Mouse (Mus musculus): ENCODE measurements at regions not wholly inside any gene's neighbourhood (a gene's known extent, or its start where the extent isn't known, plus 50 kb on each side); places are given as distances from the start of the nearest gene placed in this dataset.

DNA sequence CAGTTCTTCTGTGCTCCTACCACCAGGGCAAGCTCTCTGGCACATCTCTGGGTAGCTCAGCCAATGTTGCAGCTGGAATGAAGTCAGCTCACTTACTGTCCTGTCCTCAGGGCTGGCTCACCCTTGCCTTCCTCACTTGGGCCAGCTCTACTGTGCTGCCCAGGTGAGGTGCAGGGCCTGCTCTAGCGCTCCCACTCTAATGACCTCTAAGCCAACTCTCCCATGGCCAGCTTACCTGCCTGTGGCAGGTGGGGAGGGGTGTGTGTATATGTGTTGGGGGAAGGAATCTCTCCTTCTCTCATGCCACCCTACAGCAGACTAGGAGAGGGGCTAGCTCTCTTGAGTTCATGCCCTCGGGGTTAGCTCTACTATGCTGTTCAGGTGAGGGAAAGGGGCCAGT, 275.6 kb upstream of the Ptger4 start:
- Histone ChIP-seq H3K4me1 (ENCODE audit: control insufficient read depth) (no peaks in the 10 kb centered on the region), H3K4me3 (replicated peaks) (no peak overlapping the region), H3K9me3 (ENCODE audit: control insufficient read depth, low read length) (no peaks in the 10 kb centered on the region), H3K27me3 (ENCODE audit: control insufficient read depth) (no peaks in the 10 kb centered on the region), H3K36me3 (ENCODE audit: control insufficient read depth) (no peaks in the 10 kb centered on the region)
- no peak for TF ChIP-seq GATA1 (IDR thresholded peaks at IDR 0.05; ENCODE audit: low read length)
- TF ChIP-seq TAL1 (IDR thresholded peaks at IDR 0.05; ENCODE audit: low read length) = no peak

GRCm38 (mm10) chr15:5519997-5520396, 276.0 kb upstream of the Ptger4 start:
- no peaks in the 10 kb centered on the region for H3K4me1 ChIP-seq (ENCODE audit: control insufficient read depth)
- H3K36me3 ChIP-seq (ENCODE audit: control insufficient read depth) = no peaks in the 10 kb centered on the region
- TF ChIP-seq GATA1 (IDR thresholded peaks at IDR 0.05; ENCODE audit: low read length) (no peak), TAL1 (IDR thresholded peaks at IDR 0.05; ENCODE audit: low read length) (no peak)
- H3K27me3 ChIP-seq (ENCODE audit: control insufficient read depth) = no peaks in the 10 kb centered on the region
- no peaks in the 10 kb centered on the region for H3K9me3 ChIP-seq (ENCODE audit: control insufficient read depth, low read length)
- H3K4me3 ChIP-seq (replicated peaks) = no peak overlapping the region

- no peaks in the 10 kb centered on the region for H3K27me3 ChIP-seq (ENCODE audit: control insufficient read depth)
- no peaks in the 10 kb centered on the region for H3K9me3 ChIP-seq (ENCODE audit: control insufficient read depth, low read length)
- H3K36me3 ChIP-seq (ENCODE audit: control insufficient read depth) = no peaks in the 10 kb centered on the region
- no peak overlapping the region for H3K4me3 ChIP-seq (replicated peaks)
- TF ChIP-seq TAL1 (IDR thresholded peaks at IDR 0.05; ENCODE audit: low read length) (no peak), GATA1 (IDR thresholded peaks at IDR 0.05; ENCODE audit: low read length) (no peak)
- H3K4me1 ChIP-seq (ENCODE audit: control insufficient read depth) = no peaks in the 10 kb centered on the region
Measured at GRCm38 (mm10) chr15:5528619-5529018, 284.6 kb upstream of the Ptger4 start.

GRCm38 (mm10) chr15:5533656-5534055, 289.7 kb upstream of the Ptger4 start:
- TF ChIP-seq GATA1 (IDR thresholded peaks at IDR 0.05; ENCODE audit: low read length) (no peak), TAL1 (IDR thresholded peaks at IDR 0.05; ENCODE audit: low read length) (no peak)
- Histone ChIP-seq H3K27me3 (ENCODE audit: control insufficient read depth) (no peaks in the 10 kb centered on the region), H3K36me3 (ENCODE audit: control insufficient read depth) (no peaks in the 10 kb centered on the region), H3K4me1 (ENCODE audit: control insufficient read depth) (no peaks in the 10 kb centered on the region), H3K9me3 (ENCODE audit: control insufficient read depth, low read length) (no peaks in the 10 kb centered on the region), H3K4me3 (replicated peaks) (no peak overlapping the region)

DNA sequence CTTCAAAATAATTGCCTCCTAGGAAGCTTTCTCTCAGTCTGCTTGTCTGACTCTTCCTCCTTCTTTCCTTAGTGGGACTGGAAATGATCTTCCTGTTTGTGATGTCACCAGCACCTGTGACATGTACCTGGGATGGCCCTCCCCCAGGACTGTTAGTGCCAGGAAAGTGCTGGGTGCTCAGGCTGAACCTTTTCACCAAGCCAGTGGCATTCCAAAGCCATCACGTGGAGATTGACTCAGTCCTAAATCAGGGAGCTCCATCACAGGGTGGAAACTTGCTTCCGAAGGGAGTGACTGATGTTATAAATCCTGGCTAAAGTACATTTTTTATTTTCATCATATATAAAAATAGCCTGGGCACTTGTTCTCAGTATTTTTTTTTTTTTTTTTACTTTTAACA, 293.4 kb upstream of the Ptger4 start:
- Histone ChIP-seq H3K27me3 (ENCODE audit: control insufficient read depth) (no peaks in the 10 kb centered on the region), H3K4me1 (ENCODE audit: control insufficient read depth) (no peaks in the 10 kb centered on the region), H3K4me3 (replicated peaks) (no peak overlapping the region), H3K9me3 (ENCODE audit: control insufficient read depth, low read length) (no peaks in the 10 kb centered on the region), H3K36me3 (ENCODE audit: control insufficient read depth) (no peaks in the 10 kb centered on the region)
- no peak for TF ChIP-seq GATA1 (IDR thresholded peaks at IDR 0.05; ENCODE audit: low read length)
- no peak for TF ChIP-seq TAL1 (IDR thresholded peaks at IDR 0.05; ENCODE audit: low read length)

DNA sequence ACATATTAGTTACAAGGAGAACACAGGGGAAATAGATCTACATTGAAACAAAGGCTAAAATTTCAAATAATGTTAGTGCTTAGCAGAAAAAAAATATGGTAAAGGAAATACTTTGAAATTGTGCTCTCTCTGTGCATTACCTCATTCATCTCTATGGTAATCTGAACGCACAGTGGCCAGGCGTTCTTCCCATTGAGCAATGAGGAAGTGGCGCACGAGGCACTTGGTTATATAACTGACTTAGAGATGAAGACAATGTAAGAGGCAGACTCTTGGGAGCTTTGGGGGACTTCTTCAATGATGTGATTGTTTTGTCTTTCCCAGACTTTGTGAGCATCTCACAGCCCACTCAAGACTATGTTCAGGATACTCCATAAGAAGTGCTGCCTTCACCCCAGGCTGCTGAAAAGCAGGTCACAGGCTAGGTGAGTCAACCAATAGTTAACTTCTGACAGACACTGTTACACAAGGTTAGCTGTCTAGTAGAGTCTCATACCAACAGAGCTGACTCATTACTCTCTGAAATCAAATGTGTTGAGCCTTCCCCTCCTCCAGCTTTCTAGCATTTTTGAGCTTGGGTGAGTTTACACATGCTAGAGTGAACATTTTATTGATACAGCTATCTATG, 295.4 kb upstream of the Ptger4 start:
- H3K27me3 ChIP-seq (ENCODE audit: control insufficient read depth) = no peaks in the 10 kb centered on the region
- no peak overlapping the region for H3K4me3 ChIP-seq (replicated peaks)
- no peaks in the 10 kb centered on the region for H3K36me3 ChIP-seq (ENCODE audit: control insufficient read depth)
- no peaks in the 10 kb centered on the region for H3K4me1 ChIP-seq (ENCODE audit: control insufficient read depth)
- TF ChIP-seq GATA1 (IDR thresholded peaks at IDR 0.05; ENCODE audit: low read length) (no peak), TAL1 (IDR thresholded peaks at IDR 0.05; ENCODE audit: low read length) (no peak)
- H3K9me3 ChIP-seq (ENCODE audit: control insufficient read depth, low read length) = no peaks in the 10 kb centered on the region

GRCm38 (mm10) chr15:5554526-5554925, 310.5 kb upstream of the Ptger4 start:
- H3K9me3 ChIP-seq (ENCODE audit: control insufficient read depth, low read length) = no peaks in the 10 kb centered on the region
- no peak for TF ChIP-seq GATA1 (IDR thresholded peaks at IDR 0.05; ENCODE audit: low read length)
- TF ChIP-seq TAL1 (IDR thresholded peaks at IDR 0.05; ENCODE audit: low read length) = no peak
- no peaks in the 10 kb centered on the region for H3K36me3 ChIP-seq (ENCODE audit: control insufficient read depth)
- no peaks in the 10 kb centered on the region for H3K27me3 ChIP-seq (ENCODE audit: control insufficient read depth)
- H3K4me3 ChIP-seq (replicated peaks) = no peak overlapping the region
- H3K4me1 ChIP-seq (ENCODE audit: control insufficient read depth) = no peaks in the 10 kb centered on the region

- TF ChIP-seq GATA1 (IDR thresholded peaks at IDR 0.05; ENCODE audit: low read length) (no peak), TAL1 (IDR thresholded peaks at IDR 0.05; ENCODE audit: low read length) (no peak)
- H3K9me3 ChIP-seq (ENCODE audit: control insufficient read depth, low read length) = no peaks in the 10 kb centered on the region
Measured at GRCm38 (mm10) chr15:5554926-5555325, 310.9 kb upstream of the Ptger4 start.

DNA sequence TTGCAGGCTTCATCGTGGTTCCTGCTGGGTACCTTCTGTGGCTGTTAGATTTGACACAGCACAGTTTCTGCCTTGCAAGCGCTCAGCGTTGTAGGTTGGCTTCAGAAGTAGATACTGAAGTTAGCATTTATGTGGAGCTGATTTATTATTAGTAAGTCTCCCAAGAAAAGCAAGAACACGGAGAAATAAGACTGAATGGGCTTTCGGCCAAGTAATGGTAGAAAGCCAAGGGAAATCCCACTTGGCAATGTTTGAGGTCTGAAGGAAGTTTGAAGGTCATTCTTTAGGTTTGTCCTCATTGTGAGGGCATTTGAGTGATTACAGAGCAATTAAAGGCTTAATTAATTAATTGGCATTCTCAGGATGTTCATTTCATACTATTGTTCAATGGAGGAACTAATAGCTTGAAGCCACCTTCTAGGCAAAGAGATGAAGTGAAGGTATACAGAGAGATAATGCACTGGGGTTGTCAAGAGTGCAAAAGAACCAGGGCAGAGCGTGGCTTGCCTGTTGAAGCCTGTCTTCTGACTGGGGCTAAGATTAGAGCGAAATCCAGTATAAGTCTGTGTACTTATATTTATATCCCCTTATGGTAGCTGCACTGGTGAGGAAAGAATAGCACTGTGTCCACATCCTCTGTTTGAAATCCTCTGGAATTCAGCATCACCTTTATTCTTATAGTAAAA, 311.5 kb upstream of the Ptger4 start:
- Histone ChIP-seq H3K27me3 (ENCODE audit: control insufficient read depth) (no peaks in the 10 kb centered on the region), H3K4me1 (ENCODE audit: control insufficient read depth) (no peaks in the 10 kb centered on the region), H3K9me3 (ENCODE audit: control insufficient read depth, low read length) (no peaks in the 10 kb centered on the region), H3K4me3 (replicated peaks) (no peak overlapping the region), H3K36me3 (ENCODE audit: control insufficient read depth) (no peaks in the 10 kb centered on the region)
- no peak for TF ChIP-seq TAL1 (IDR thresholded peaks at IDR 0.05; ENCODE audit: low read length)
- TF ChIP-seq GATA1 (IDR thresholded peaks at IDR 0.05; ENCODE audit: low read length) = no peak

More at GRCm38 (mm10) chr15:5554926-5555325, 310.9 kb upstream of the Ptger4 start:
- Histone ChIP-seq H3K4me1 (ENCODE audit: control insufficient read depth) (no peaks in the 10 kb centered on the region), H3K36me3 (ENCODE audit: control insufficient read depth) (no peaks in the 10 kb centered on the region), H3K4me3 (replicated peaks) (no peak overlapping the region), H3K27me3 (ENCODE audit: control insufficient read depth) (no peaks in the 10 kb centered on the region)
